Mouse (Mus musculus): ENCODE measurements around the gene Wrnip1. TPM values are rescaled to one million over a fixed set of nuclear protein-coding genes. Genes with fewer than 3 reads are reported as not detected.
A peak's percentile ranks its signal among the peaks of the same experiment; 100 is the strongest.

Wrnip1 gene
- polyA plus RNA-seq, 1 experiment: 58.6 TPM

DNA sequence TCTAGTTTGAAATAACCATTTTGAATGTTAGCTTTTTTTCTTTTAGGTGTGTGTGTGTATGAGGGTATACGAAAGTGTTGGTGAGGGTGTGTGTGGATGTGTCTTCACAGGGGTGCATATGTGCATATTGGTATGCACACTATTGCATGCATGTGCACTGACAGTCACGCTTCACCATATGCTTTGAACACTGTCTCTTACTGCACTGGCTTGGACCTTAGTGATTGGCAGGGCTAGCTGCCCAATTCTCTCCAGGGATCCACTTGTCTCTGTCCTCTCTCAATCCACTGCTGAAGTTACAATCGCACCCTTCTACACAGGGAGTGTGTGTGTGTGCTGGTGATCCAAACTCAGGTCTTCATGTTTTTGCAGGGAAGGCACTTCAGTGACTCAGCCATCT is 39.5 kb downstream of the Wrnip1 start:
- TF ChIP-seq POLR2A (IDR thresholded peaks at IDR 0.05; ENCODE audit: extremely low read depth, insufficient read depth, low read length): no peak
- no peak for TF ChIP-seq CTCF (IDR thresholded peaks at IDR 0.05; ENCODE audit: extremely low read depth, insufficient read depth, low read length)
- Histone ChIP-seq H3K4me1 (ENCODE audit: control insufficient read depth, insufficient read depth, low read length) (peaks cover 2% of the 10 kb centered on the region; the same call in 1 of the 2 replicates), H3K27ac (ENCODE audit: insufficient read depth, low read length) (no peak overlapping the region), H3K4me3 (ENCODE audit: insufficient read depth, low read length) (no peak overlapping the region)

DNA sequence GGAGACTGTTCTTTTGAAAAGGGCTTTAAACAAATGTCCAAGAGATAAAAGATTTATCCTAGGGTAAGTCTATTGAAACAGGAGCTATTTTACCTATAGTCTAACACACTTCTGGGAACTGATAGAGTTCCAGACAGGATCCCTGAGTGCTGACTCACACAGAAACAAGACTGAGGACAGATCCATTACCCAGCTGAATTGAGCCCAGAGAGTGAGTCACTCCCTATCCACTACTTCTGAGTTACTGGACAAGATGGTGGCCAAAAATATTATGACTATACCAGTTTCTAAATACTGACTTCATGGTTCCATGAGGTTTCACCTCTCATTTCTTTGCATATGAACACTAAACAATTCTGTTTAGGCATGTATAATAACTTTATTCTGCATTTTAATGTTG is 44.4 kb downstream of the Wrnip1 start:
- Histone ChIP-seq H3K4me3 (ENCODE audit: insufficient read depth, low read length) (no peak overlapping the region), H3K27ac (ENCODE audit: insufficient read depth, low read length) (no peak overlapping the region), H3K4me1 (ENCODE audit: control insufficient read depth, insufficient read depth, low read length) (no peaks in the 10 kb centered on the region)
- no peak for TF ChIP-seq CTCF (IDR thresholded peaks at IDR 0.05; ENCODE audit: extremely low read depth, insufficient read depth, low read length)
- no peak for TF ChIP-seq POLR2A (IDR thresholded peaks at IDR 0.05; ENCODE audit: extremely low read depth, insufficient read depth, low read length)

DNA sequence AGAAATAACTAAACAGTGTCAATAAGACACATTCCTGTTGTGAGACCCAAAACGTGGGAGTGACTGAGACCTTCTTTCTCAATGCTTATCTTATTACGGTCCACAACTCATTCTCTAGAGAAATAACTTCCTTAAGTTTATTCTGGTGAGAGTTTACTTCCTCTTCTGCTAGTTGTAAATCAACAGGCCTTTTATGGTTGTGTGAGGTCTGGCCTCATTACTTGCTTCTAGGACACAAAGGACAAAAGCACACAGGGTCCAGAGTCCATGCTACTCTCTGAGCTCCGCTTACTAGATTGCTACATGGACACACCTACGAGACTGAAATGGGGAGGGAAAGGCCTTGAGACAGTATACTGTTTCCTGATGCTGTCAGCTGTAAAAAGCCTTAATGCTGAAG is 47.3 kb downstream of the Wrnip1 start:
- H3K4me3 ChIP-seq (ENCODE audit: insufficient read depth, low read length): no peak overlapping the region
- no peak for TF ChIP-seq CTCF (IDR thresholded peaks at IDR 0.05; ENCODE audit: extremely low read depth, insufficient read depth, low read length)

DNA sequence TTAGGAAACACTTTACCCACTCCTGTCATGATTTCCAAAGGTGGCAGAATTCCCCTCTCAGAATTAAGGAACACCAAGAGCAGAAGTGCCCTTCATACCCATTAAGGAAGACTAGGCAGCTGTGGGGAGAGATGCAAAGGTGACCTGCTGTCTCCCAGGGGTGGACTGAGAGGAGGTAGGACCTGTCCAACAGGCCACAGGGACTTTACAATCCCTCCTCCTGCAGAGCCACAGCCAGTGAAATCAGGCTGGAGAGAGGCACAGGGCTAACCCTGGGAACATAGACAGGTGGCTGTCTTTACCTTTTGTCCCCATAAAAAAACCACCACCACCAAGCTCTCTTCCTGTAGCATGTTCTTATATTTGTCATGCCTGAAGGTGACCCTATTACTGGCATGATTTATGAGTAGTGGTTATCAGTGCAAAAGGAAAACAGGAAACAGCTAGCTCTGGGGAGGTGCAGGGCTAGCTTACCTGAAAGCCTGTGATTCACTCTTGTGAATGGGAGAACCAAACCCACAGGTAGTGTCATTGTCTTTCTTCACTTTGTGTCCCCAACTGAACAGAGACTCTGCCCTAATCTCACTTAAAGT is 47.8 kb downstream of the Wrnip1 start:
- H3K4me1 ChIP-seq (ENCODE audit: control insufficient read depth, insufficient read depth, low read length): no peaks in the 10 kb centered on the region
- no peak overlapping the region for H3K27ac ChIP-seq (ENCODE audit: insufficient read depth, low read length)
- no peak for TF ChIP-seq CTCF (IDR thresholded peaks at IDR 0.05; ENCODE audit: extremely low read depth, insufficient read depth, low read length)
- no peak for TF ChIP-seq POLR2A (IDR thresholded peaks at IDR 0.05; ENCODE audit: extremely low read depth, insufficient read depth, low read length)
- no peak overlapping the region for H3K4me3 ChIP-seq (ENCODE audit: insufficient read depth, low read length)

More for the DNA sequence above, 47.3 kb downstream of the Wrnip1 start:
- no peak overlapping the region for H3K27ac ChIP-seq (ENCODE audit: insufficient read depth, low read length)
- H3K4me1 ChIP-seq (ENCODE audit: control insufficient read depth, insufficient read depth, low read length): no peaks in the 10 kb centered on the region

DNA sequence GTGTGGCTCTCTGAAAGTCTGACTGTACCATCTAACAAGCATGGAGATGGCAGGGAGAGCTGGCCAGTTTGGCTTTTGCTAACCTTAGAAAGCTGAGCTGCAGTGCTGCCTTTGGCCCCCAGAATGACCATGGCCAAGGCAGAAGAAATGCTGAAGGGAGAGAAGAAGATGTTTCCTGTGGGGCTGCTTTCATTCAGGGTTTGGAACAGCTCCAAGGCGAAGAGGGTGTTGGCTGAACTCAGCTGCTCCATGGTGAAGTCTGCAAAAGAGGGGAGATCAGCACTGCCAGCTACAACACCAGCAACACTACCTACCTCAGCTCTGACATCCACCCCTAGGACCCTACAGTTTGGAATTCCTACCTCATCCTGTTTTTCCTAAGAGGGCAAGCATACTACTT is 48.3 kb downstream of the Wrnip1 start:
- TF ChIP-seq CTCF (IDR thresholded peaks at IDR 0.05; ENCODE audit: extremely low read depth, insufficient read depth, low read length) (no peak), POLR2A (IDR thresholded peaks at IDR 0.05; ENCODE audit: extremely low read depth, insufficient read depth, low read length) (no peak)
- no peaks in the 10 kb centered on the region for H3K4me1 ChIP-seq (ENCODE audit: control insufficient read depth, insufficient read depth, low read length)
- H3K27ac ChIP-seq (ENCODE audit: insufficient read depth, low read length): no peak overlapping the region
- H3K4me3 ChIP-seq (ENCODE audit: insufficient read depth, low read length): no peak overlapping the region

DNA sequence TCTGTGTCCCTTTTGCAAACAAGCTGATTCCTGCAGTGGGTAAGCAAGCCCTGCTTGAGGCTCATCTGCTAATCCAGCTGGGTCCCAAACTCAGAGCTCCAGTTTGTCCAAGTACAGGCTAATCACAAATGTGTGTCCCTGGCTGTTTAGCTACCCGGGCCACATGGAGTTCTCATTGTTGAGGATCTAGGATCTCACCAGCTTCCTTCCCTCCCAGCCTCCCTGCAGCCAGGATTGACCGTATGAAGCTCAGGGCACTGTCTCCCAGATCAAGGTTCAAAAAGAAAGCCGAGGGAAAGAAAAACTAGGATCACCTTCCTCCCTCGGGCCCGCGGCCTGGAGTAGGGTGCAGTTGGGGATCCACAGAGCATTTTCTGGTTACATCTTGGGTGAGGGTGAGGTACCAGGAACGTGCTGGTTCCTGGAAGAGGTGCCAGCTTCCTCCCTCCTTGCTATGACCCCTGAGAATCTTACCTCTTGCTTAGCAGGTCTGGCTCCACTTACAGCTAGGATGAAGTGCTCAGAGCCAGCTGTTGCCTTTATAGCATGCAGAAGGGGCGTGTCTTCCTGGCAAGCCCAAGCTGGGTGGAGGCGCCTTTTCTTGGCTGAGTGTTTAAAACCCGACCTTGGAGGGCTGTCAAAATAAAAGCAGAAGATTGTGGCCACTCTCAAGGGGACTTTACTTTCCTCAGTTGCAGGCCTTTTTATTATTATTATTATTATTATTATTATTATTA is 49.0 kb downstream of the Wrnip1 start, which contains the start of gene Serpinb1a:
Gene Serpinb1a (minus strand): TSS at position 518 of the 737 bp plus-strand sequence.
- H3K27ac ChIP-seq (ENCODE audit: insufficient read depth, low read length): no peak within 1 kb of the TSS
- TF ChIP-seq CTCF (IDR thresholded peaks at IDR 0.05; ENCODE audit: extremely low read depth, insufficient read depth, low read length): no peak
- TF ChIP-seq POLR2A (IDR thresholded peaks at IDR 0.05; ENCODE audit: extremely low read depth, insufficient read depth, low read length): no peak

DNA sequence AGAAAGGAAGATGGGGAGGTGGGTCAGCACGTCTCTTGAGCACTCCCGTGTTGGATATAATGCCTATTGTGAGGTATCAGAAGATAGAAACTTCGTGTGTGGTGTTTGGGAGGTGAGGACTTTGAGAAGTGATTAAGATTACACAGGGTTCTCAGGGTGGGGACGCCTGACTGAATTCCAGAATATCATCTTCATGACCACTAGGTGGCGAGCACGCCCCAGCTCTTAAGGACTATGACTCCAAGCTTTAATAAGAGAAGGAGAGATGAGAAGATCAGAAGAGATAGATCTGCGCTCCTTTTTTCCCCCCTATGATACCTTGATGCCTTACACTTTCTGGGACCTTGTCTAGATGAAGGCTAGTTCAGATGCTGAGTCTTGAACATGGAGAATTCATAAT is 50.1 kb downstream of the Wrnip1 start:
- TF ChIP-seq CTCF (IDR thresholded peaks at IDR 0.05; ENCODE audit: extremely low read depth, insufficient read depth, low read length): peak; percentile 68
- TF ChIP-seq POLR2A (IDR thresholded peaks at IDR 0.05; ENCODE audit: extremely low read depth, insufficient read depth, low read length): no peak
- Histone ChIP-seq H3K4me3 (ENCODE audit: insufficient read depth, low read length) (no peak overlapping the region), H3K4me1 (ENCODE audit: control insufficient read depth, insufficient read depth, low read length) (no peaks in the 10 kb centered on the region), H3K27ac (ENCODE audit: insufficient read depth, low read length) (no peak overlapping the region)

More for the DNA sequence above, 49.0 kb downstream of the Wrnip1 start, which contains the start of gene Serpinb1a:
- Histone ChIP-seq H3K4me3 (ENCODE audit: insufficient read depth, low read length) (no peak within 1 kb of the TSS), H3K4me1 (ENCODE audit: control insufficient read depth, insufficient read depth, low read length) (no peaks in the 10 kb centered on the region)

DNA sequence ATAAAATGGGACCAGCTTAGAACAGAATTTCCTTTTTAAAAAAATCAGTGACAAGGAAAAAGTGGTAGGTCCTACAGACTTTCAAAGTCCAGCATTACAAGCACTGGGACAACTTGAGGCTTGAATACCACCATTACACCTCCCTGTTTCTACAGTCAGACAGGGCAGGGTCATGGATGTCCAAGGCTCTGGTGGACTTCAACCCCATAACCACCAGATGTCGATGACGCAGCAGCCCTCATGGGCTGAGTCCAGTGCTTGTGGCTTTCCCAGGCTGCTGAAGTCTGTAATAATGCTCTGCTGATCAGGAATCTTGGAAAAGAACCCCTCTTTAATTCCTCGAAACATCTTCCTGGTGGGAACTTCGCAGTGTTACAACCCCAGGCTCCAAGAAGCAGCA is 50.7 kb downstream of the Wrnip1 start:
- H3K27ac ChIP-seq (ENCODE audit: insufficient read depth, low read length): no peak overlapping the region
- no peak overlapping the region for H3K4me3 ChIP-seq (ENCODE audit: insufficient read depth, low read length)
- TF ChIP-seq POLR2A (IDR thresholded peaks at IDR 0.05; ENCODE audit: extremely low read depth, insufficient read depth, low read length): no peak
- no peak for TF ChIP-seq CTCF (IDR thresholded peaks at IDR 0.05; ENCODE audit: extremely low read depth, insufficient read depth, low read length)
- no peaks in the 10 kb centered on the region for H3K4me1 ChIP-seq (ENCODE audit: control insufficient read depth, insufficient read depth, low read length)

DNA sequence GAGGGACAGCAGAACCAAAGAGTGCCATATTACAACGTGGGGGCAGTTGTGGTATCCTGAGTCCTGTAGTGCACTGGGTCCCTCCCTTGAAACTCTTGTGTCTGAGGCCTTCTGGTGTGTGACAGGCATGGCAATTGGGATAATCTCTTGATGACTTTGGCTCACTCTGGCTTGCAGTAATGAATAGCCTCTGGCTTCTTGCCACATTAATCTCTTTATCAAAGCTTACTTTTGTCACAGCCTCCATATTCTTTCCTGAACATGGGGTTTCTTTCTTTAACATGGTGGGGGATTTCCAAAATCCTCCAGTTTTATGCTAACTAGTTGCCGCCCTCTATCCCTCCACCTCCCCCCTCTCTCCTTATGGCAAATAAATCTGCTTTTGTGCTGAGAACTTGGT is 51.2 kb downstream of the Wrnip1 start:
- Histone ChIP-seq H3K27ac (ENCODE audit: insufficient read depth, low read length) (no peak overlapping the region), H3K4me1 (ENCODE audit: control insufficient read depth, insufficient read depth, low read length) (no peaks in the 10 kb centered on the region), H3K4me3 (ENCODE audit: insufficient read depth, low read length) (no peak overlapping the region)
- TF ChIP-seq POLR2A (IDR thresholded peaks at IDR 0.05; ENCODE audit: extremely low read depth, insufficient read depth, low read length) (no peak), CTCF (IDR thresholded peaks at IDR 0.05; ENCODE audit: extremely low read depth, insufficient read depth, low read length) (no peak)

DNA sequence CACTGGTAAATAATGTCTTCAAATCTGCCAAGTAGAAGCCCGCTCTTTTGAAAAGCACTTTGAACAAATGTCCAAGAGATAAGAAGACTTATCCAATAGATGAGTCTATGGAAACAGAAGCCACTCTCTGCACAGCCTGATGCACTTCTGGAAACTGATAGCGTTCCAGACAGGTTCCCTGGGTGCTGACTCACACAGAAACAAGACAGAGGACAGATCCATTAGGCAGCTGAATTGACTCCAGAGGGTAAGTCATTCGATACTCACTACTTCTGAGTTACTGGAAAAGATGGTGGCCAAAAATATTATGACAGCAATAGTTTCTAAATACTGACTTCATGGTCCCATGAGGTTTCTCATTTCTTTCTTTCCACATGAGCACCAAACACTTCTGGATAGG is 59.0 kb downstream of the Wrnip1 start:
- no peak for TF ChIP-seq CTCF (IDR thresholded peaks at IDR 0.05; ENCODE audit: extremely low read depth, insufficient read depth, low read length)
- TF ChIP-seq POLR2A (IDR thresholded peaks at IDR 0.05; ENCODE audit: extremely low read depth, insufficient read depth, low read length): no peak
- Histone ChIP-seq H3K4me3 (ENCODE audit: insufficient read depth, low read length) (no peak overlapping the region), H3K27ac (ENCODE audit: insufficient read depth, low read length) (no peak overlapping the region), H3K4me1 (ENCODE audit: control insufficient read depth, insufficient read depth, low read length) (no peaks in the 10 kb centered on the region)

All from cortical plate, adult 2 months (tissue).